Mouse (Mus musculus) liver, embryonic 12.5 days (tissue): ENCODE data around the gene Jtb. TPM values are rescaled to one million over a fixed set of nuclear protein-coding genes. Genes with fewer than 3 reads are reported as not detected.
"Not testable (repeated sequence)": the region's sequence is repeated elsewhere in the genome, so short reads cannot be mapped to it uniquely, and the experiment has no call there.

Source experiments
- ATAC-seq: fragments of 200-750 bp; cut with Nextera tagmentation; 2 replicates; pipeline ENCODE4 v1.8.0; 2017; ENCODE audit warnings: moderate number of reproducible peaks, mild to moderate bottlenecking, moderate library complexity
- H3K27ac ChIP-seq: fragments of 300-500 bp; sonication (generic); 2 replicates; pipeline ENCODE4 v1.5.1; 2016; ENCODE audit warnings: mild to moderate bottlenecking
- H3K27me3 ChIP-seq: fragments of 300-500 bp; sonication (generic); replicated peaks from 2 replicates; pipeline ENCODE4 v1.6.1; 2016; ENCODE audit warnings: mild to moderate bottlenecking, moderate library complexity
- H3K36me3 ChIP-seq: fragments of 300-500 bp; sonication (generic); 2 replicates; pipeline ENCODE4 v1.6.1; 2016; ENCODE audit warnings: mild to moderate bottlenecking, moderate library complexity
- H3K4me1 ChIP-seq: fragments of 300-500 bp; sonication (generic); 2 replicates; pipeline ENCODE4 v1.6.1; 2016
- H3K4me2 ChIP-seq: fragments of 300-500 bp; sonication (generic); 2 replicates; pipeline ENCODE4 v1.6.1; 2016; ENCODE audit warnings: mild to moderate bottlenecking, moderate library complexity
- H3K4me3 ChIP-seq: fragments of 300-500 bp; sonication (generic); 2 replicates; pipeline ENCODE4 v1.5.1; 2016; ENCODE audit warnings: mild to moderate bottlenecking, moderate library complexity
- H3K9ac ChIP-seq: fragments of 300-500 bp; sonication (generic); 2 replicates; pipeline ENCODE4 v1.6.1; 2016; ENCODE audit warnings: mild to moderate bottlenecking, moderate library complexity
- H3K9me3 ChIP-seq: fragments of 300-500 bp; sonication (generic); replicated peaks from 2 replicates; pipeline ENCODE4 v1.6.1; 2016; ENCODE audit warnings: mild to moderate bottlenecking, moderate library complexity
- WGBS: fragments of 180-500 bp; shearing (Covaris S2); methylation state at CpG from one replicate; pipeline ENCODE4 v1.1.7; 2016; ENCODE audit not compliant: insufficient replicate concordance; 5-methylcytosine and 5-hydroxymethylcytosine counted together
- polyA plus RNA-seq: library from polyadenylated mRNA; unstranded; fragments of >200 nt; fragmentation: Nextera tagmentation; extraction: Ambion mirVana; gene quantifications from 2 replicates; pipeline ENCODE4 v1.2.1, GENCODE M21; 2016

Gene Jtb
- polyA plus RNA-seq, 1 experiment from 2014 or later = 66.4 TPM

DNA sequence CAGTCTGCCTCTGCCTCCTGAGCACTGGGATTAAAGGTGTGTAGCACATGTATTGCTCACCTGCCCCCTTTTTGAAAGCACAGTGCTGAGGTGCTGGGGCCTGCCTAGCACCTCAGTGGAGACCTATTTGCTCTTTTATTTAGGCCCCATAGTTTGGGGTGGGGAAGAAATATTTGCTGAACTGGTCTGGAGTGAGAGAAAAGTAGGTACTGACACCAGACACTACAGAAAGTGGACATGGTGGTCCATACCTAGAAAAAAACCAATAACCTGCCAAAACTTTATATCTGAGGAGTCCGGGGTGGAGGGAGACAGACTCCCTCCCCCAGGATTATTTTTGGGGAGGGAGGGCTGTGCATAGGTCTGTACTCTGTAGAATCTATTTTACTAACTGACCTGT is 21.8 kb downstream of the Jtb start:
- H3K9ac ChIP-seq, H3K4me3 ChIP-seq, H3K27me3 ChIP-seq, H3K9me3 ChIP-seq, ATAC-seq: not testable (repeated sequence)
- peaks cover 32% of the 10 kb centered on the region for H3K36me3 ChIP-seq
- 60% methylated on average over 1 of the region's 1 CpGs for WGBS
- H3K27ac ChIP-seq = 0 out of 2 replicates have a peak overlapping the region, but pooled peaks have one; percentile 48
- peak overlapping the region; percentile 87; the same call in 1 of the 2 replicates for H3K4me2 ChIP-seq
- peaks cover 46% of the 10 kb centered on the region for H3K4me1 ChIP-seq

GRCm38 (mm10) chr3:90253653-90254418 is 22.4 kb downstream of the Jtb start, which contains the start of gene Crtc2:
TSS of gene Crtc2 (plus strand) at chr3:90254163.
- peak within 1 kb of the TSS; percentile 85 for H3K27ac ChIP-seq
- H3K27me3 ChIP-seq = no peaks in the 10 kb centered on the region
- under 1% methylated on average over 39 of the region's 40 CpGs for WGBS
- peaks cover 39% of the 10 kb centered on the region for H3K36me3 ChIP-seq
- H3K4me1 ChIP-seq = peaks cover 45% of the 10 kb centered on the region
- peak; percentile 99 for ATAC-seq
- peak within 1 kb of the TSS; percentile 92 for H3K9ac ChIP-seq
- H3K4me3 ChIP-seq = peak within 1 kb of the TSS; percentile 92
- no peaks in the 10 kb centered on the region for H3K9me3 ChIP-seq
- peak within 1 kb of the TSS; percentile 87 for H3K4me2 ChIP-seq

- H3K27ac ChIP-seq = peak overlapping the region; percentile 85
- H3K4me2 ChIP-seq = peak overlapping the region; percentile 87
- no peaks in the 10 kb centered on the region for H3K9me3 ChIP-seq
- H3K4me1 ChIP-seq = peaks cover 37% of the 10 kb centered on the region
- H3K9ac ChIP-seq = peak overlapping the region; percentile 92
- ATAC-seq = peak; percentile 72
- no peaks in the 10 kb centered on the region for H3K27me3 ChIP-seq
- H3K36me3 ChIP-seq = peaks cover 46% of the 10 kb centered on the region
- H3K4me3 ChIP-seq = peak overlapping the region; percentile 92
- WGBS = 1% methylated on average over 41 of the region's 41 CpGs
These were observed 23.2 kb downstream of the Jtb start for GRCm38 (mm10) chr3:90254419-90255193.

- Histone ChIP-seq H3K4me2 (peak overlapping the region; percentile 87), H3K4me1 (peaks cover 33% of the 10 kb centered on the region), H3K4me3 (peak overlapping the region; percentile 92), H3K27ac (peak overlapping the region; percentile 85; the same call in 1 of the 2 replicates), H3K9ac (peak overlapping the region; percentile 92), H3K36me3 (peaks cover 52% of the 10 kb centered on the region), H3K9me3 (no peaks in the 10 kb centered on the region), H3K27me3 (no peaks in the 10 kb centered on the region)
- WGBS = 21% methylated on average over 2 of the region's 2 CpGs
- no peak for ATAC-seq
These were observed 23.8 kb downstream of the Jtb start for GRCm38 (mm10) chr3:90255194-90255565.

- Histone ChIP-seq H3K9ac (0 out of 2 replicates have a peak overlapping the region, but pooled peaks have one; percentile 92), H3K4me2 (peak overlapping the region; percentile 87; the same call in 1 of the 2 replicates), H3K27ac (no peak overlapping the region), H3K9me3 (no peaks in the 10 kb centered on the region), H3K27me3 (no peaks in the 10 kb centered on the region), H3K36me3 (peaks cover 52% of the 10 kb centered on the region), H3K4me1 (peaks cover 30% of the 10 kb centered on the region), H3K4me3 (no peak overlapping the region)
- ATAC-seq = no peak
- WGBS = 90% methylated on average over 14 of the region's 14 CpGs
These were observed 24.5 kb downstream of the Jtb start for GRCm38 (mm10) chr3:90255784-90256353.

DNA sequence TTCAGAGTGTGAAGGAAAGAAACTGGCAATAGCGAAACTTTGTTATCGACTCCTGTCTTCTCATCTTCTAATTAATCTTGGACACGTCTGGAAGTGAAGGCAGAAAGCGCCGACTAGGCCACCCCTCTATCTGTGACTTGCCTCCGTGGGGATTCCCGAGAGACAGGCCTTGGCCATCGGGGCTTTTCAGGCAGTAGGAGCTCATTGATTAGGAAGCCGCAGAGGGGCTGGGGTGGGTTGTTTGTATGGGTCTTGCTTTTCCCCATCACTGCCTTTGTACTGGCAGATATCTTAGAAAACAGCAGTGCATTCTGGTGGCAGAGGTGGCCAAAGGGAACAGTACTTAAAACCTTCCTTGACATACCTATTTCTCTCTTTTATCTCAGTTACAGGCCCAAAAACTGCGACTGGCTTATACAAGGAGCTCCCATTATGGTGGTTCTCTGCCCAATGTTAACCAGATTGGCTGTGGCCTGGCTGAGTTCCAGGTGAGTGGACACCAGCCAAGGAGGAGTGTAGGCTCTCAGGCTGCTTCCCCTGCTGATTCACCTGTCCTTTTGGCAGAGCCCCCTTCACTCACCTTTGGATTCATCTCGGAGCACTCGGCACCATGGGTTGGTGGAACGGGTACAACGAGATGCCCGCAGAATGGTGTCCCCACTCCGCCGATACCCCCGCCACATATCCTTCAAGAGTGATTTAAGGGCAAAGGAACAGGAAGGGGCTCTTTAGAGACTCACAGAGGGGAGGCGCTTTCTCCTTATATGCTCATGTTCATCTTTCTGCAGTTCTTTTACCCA is 25.5 kb downstream of the Jtb start:
- no peak overlapping the region for H3K4me2 ChIP-seq
- no peak overlapping the region for H3K4me3 ChIP-seq
- no peaks in the 10 kb centered on the region for H3K9me3 ChIP-seq
- H3K36me3 ChIP-seq = peaks cover 52% of the 10 kb centered on the region
- H3K27ac ChIP-seq = no peak overlapping the region
- no peaks in the 10 kb centered on the region for H3K27me3 ChIP-seq
- H3K4me1 ChIP-seq = peaks cover 29% of the 10 kb centered on the region
- no peak overlapping the region for H3K9ac ChIP-seq
- WGBS = 85% methylated on average over 19 of the region's 19 CpGs
- no peak for ATAC-seq

- Histone ChIP-seq H3K9me3 (no peaks in the 10 kb centered on the region), H3K27ac (no peak overlapping the region), H3K36me3 (peaks cover 68% of the 10 kb centered on the region), H3K4me1 (peaks cover 26% of the 10 kb centered on the region), H3K9ac (no peak overlapping the region), H3K4me3 (no peak overlapping the region), H3K27me3 (no peaks in the 10 kb centered on the region), H3K4me2 (no peak overlapping the region)
- 70% methylated on average over 4 of the region's 4 CpGs for WGBS
- no peak for ATAC-seq
These were observed 27.1 kb downstream of the Jtb start for GRCm38 (mm10) chr3:90258521-90258920.

DNA sequence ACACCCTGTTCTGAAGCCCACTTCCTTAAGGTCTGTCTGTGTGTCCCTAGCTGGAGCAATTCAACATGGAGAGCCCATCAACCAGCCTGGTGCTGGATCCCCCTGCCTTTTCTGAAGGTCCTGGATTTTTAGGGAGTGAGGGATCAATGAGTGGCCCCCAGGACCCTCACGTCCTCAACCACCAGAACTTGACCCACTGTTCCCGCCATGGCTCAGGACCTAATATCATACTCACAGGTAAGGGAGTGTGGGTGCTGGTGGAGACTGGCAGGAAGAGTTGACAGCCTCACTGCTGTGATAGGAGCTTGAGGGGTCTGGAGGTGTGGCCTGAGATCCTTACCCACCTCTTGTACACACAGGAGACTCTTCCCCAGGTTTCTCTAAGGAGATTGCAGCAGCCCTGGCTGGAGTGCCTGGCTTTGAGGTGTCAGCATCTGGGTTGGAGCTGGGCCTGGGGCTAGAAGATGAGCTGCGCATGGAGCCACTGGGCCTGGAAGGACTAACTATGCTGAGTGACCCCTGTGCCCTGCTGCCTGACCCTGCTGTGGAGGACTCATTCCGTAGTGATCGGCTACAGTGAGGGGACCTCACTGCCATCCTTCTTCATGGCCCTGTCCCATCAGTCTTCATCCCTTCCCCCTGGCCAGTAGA is 31.8 kb downstream of the Jtb start:
- Histone ChIP-seq H3K27ac (no peak overlapping the region), H3K9ac (no peak overlapping the region), H3K4me2 (no peak overlapping the region), H3K4me1 (peaks cover 41% of the 10 kb centered on the region), H3K27me3 (no peaks in the 10 kb centered on the region), H3K36me3 (peaks cover 59% of the 10 kb centered on the region), H3K4me3 (no peak overlapping the region), H3K9me3 (no peaks in the 10 kb centered on the region)
- WGBS = 83% methylated on average over 5 of the region's 5 CpGs
- ATAC-seq = no peak

DNA sequence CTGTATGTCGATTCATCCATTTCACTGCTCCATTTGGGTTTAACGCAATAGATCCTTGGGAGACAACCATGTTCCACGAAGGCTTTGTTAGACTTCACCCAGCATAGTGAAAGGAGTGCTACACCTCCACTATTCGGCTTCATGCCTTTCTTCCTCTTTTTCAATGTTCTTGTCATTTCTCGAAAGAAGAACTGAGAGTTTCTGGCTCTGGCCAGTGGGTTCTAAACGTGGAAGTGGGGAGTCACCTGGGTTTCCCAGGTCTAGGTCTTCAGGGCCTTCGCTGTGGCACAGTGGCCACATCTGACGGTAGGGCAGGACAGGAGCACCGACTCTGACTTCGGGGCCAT is 33.3 kb downstream of the Jtb start:
- 23% methylated on average over 10 of the region's 10 CpGs for WGBS
- Histone ChIP-seq H3K4me2 (peak overlapping the region; percentile 96), H3K9ac (peak overlapping the region; percentile 86), H3K27ac (peak overlapping the region; percentile 94; the same call in 1 of the 2 replicates), H3K36me3 (peaks cover 56% of the 10 kb centered on the region), H3K27me3 (no peaks in the 10 kb centered on the region), H3K4me3 (peak overlapping the region; percentile 91), H3K4me1 (peaks cover 47% of the 10 kb centered on the region), H3K9me3 (no peaks in the 10 kb centered on the region)
- no peak for ATAC-seq

GRCm38 (mm10) chr3:90265034-90265931 is 33.9 kb downstream of the Jtb start, which contains the start of gene Dennd4b:
TSS of gene Dennd4b (plus strand) at chr3:90265185.
- ATAC-seq = peak; percentile 91
- whole genome bisulfite sequencing = 2% methylated on average over 87 of the region's 87 CpGs

More at GRCm38 (mm10) chr3:90265034-90265931, 33.9 kb downstream of the Jtb start, which contains the start of gene Dennd4b:
- Histone ChIP-seq H3K27me3 (no peaks in the 10 kb centered on the region), H3K9ac (peak within 1 kb of the TSS; percentile 86), H3K4me2 (peak within 1 kb of the TSS; percentile 96), H3K9me3 (no peaks in the 10 kb centered on the region), H3K4me3 (peak within 1 kb of the TSS; percentile 91), H3K27ac (peak within 1 kb of the TSS; percentile 94), H3K36me3 (peaks cover 56% of the 10 kb centered on the region), H3K4me1 (peaks cover 47% of the 10 kb centered on the region)
